Mouse (Mus musculus): Measurements from ENCODE around the gene Akr1a1. TPM values are rescaled to one million over a fixed set of nuclear protein-coding genes. Genes with fewer than 3 reads are reported as not detected.
A peak's percentile ranks its signal among the peaks of the same experiment; 100 is the strongest.
"Not testable (repeated sequence)": the region's sequence is repeated elsewhere in the genome, so short reads cannot be mapped to it uniquely, and the experiment has no call there.

Akr1a1 gene
- polyA plus RNA-seq, 1 experiment, result 550 TPM

DNA sequence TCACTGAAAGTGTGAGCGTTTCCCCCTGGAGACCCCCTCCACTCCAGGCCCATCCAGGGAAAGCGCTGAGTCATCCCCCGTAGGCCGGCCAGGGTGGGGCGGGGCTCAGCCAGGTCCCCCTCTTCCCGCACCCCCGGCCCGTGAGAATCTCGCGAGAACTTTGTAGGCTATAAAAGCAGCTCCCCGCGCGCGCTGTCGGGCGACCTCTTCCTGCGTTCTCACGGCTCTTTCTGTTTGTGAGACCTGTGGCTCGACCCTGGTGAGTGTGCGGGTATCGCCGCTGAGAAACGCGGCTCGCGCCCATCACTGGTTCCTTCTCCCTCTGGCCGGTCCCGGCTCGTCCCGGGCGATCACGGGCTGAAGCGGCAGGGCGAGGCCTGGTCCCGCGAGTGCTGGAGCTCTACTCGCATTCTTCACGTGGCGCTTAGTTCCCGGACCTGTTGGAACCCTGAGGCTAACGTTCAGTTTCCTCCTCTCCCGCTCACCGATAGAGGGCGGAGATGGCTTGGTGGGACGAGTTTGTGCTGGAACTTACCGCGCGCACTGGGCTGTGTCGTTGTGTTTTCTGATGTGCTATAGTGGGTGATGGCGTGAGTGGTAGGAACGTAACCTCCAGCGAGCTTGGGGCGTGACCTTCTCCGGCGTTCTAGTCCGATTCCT is 34.1 kb upstream of the Akr1a1 start, which contains the start of gene Prdx1:
Gene Prdx1 (plus strand): TSS at position 143 of the 660 bp plus-strand sequence.
- peak; percentile 88 to 90 for DNase-seq
- peak within 1 kb of the TSS; percentile 91 for H3K27ac ChIP-seq (ENCODE audit: insufficient read depth, low read length)
- H3K4me3 ChIP-seq (replicated peaks; ENCODE audit: insufficient read depth, low read depth, low read length), result peak within 1 kb of the TSS; percentile 76
- no peaks in the 10 kb centered on the region for H3K27me3 ChIP-seq (ENCODE audit: control insufficient read depth, insufficient read depth, low read length)
- 0 out of 2 replicates have a peak, but pooled peaks cover 2% of the 10 kb centered on the region for H3K4me1 ChIP-seq (ENCODE audit: control insufficient read depth, insufficient read depth, low read length)
- WGBS, result under 1% methylated on average over 56 of the region's 56 CpGs
- peak; percentile 78 for TF ChIP-seq CTCF (IDR thresholded peaks at IDR 0.05; ENCODE audit: borderline replicate concordance, insufficient read depth, low read depth, low read length)
- TF ChIP-seq POLR2A (IDR thresholded peaks at IDR 0.05; ENCODE audit: borderline replicate concordance, insufficient read depth, low read length), result peak; percentile 93

DNA sequence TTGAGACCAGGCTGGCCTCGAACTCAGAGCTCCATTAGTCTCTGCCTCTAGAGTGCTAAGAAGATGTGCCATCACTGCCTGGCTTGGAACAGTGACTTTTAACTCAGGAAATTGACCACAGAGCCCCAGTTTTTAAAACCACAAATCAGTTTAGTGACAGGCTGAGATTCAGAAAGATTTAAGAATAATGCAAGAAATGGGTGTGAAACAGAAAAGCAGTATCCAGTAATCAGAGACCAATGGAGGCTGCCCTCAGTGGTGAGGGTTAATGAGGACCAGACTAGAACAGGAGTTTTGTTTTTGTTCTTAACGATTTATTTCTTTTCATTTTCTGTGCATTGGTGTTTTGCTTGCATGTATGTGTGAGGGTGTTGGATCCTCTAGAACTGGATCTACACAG is 33.2 kb upstream of the Akr1a1 start:
- Histone ChIP-seq H3K27ac (ENCODE audit: insufficient read depth, low read length) (peak overlapping the region; percentile 91), H3K4me1 (ENCODE audit: control insufficient read depth, insufficient read depth, low read length) (0 out of 2 replicates have a peak, but pooled peaks cover 2% of the 10 kb centered on the region), H3K4me3 (replicated peaks; ENCODE audit: insufficient read depth, low read depth, low read length) (peak overlapping the region; percentile 76), H3K27me3 (ENCODE audit: control insufficient read depth, insufficient read depth, low read length) (no peaks in the 10 kb centered on the region)
- TF ChIP-seq POLR2A (IDR thresholded peaks at IDR 0.05; ENCODE audit: borderline replicate concordance, insufficient read depth, low read length), result no peak
- TF ChIP-seq CTCF (IDR thresholded peaks at IDR 0.05; ENCODE audit: borderline replicate concordance, insufficient read depth, low read depth, low read length), result no peak
- DNase-seq, result no peak
- 77% methylated on average over 2 of the region's 2 CpGs for WGBS

- H3K27me3 ChIP-seq (ENCODE audit: control insufficient read depth, insufficient read depth, low read length), result no peaks in the 10 kb centered on the region
- H3K4me1 ChIP-seq (ENCODE audit: control insufficient read depth, insufficient read depth, low read length), result 0 out of 2 replicates have a peak, but pooled peaks cover 2% of the 10 kb centered on the region
- H3K27ac ChIP-seq (ENCODE audit: insufficient read depth, low read length), result no peak overlapping the region
- no peak overlapping the region for H3K4me3 ChIP-seq (replicated peaks; ENCODE audit: insufficient read depth, low read depth, low read length)
- TF ChIP-seq POLR2A (IDR thresholded peaks at IDR 0.05; ENCODE audit: borderline replicate concordance, insufficient read depth, low read length) (no peak), CTCF (IDR thresholded peaks at IDR 0.05; ENCODE audit: borderline replicate concordance, insufficient read depth, low read depth, low read length) (no peak)
- 90% methylated on average over 4 of the region's 4 CpGs for WGBS
- DNase-seq, result no peak
Measured at GRCm38 (mm10) chr4:116683957-116684356, 32.5 kb upstream of the Akr1a1 start.

- H3K4me1 ChIP-seq (ENCODE audit: control insufficient read depth, insufficient read depth, low read length); H3K27ac ChIP-seq (ENCODE audit: insufficient read depth, low read length); H3K27me3 ChIP-seq (ENCODE audit: control insufficient read depth, insufficient read depth, low read length); DNase-seq; H3K4me3 ChIP-seq (replicated peaks; ENCODE audit: insufficient read depth, low read depth, low read length): not testable (repeated sequence)
- WGBS, result 90% methylated on average over 4 of the region's 4 CpGs
Measured at GRCm38 (mm10) chr4:116680521-116680920, 29.0 kb upstream of the Akr1a1 start.

DNA sequence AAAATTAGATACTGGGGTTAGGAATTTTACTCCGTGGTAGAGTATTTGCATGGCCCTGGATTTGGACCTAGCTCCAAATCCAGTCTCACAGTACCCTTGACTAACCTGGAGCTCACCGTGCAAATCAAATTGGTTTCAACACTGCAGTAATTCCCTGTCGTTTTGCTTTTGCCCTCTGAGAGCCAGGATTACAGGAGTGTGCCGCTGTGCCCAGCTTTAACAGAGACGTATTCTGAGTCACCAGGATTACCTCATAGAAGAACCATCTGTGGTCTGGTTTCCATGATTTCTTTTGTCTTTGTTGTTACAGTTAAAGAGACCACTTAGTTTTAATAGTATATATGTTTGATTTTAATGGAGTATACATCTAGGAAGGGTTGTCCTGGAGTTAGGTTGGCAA is 27.7 kb upstream of the Akr1a1 start:
- TF ChIP-seq POLR2A (IDR thresholded peaks at IDR 0.05; ENCODE audit: borderline replicate concordance, insufficient read depth, low read length), result no peak
- no peak for TF ChIP-seq CTCF (IDR thresholded peaks at IDR 0.05; ENCODE audit: borderline replicate concordance, insufficient read depth, low read depth, low read length)

DNA sequence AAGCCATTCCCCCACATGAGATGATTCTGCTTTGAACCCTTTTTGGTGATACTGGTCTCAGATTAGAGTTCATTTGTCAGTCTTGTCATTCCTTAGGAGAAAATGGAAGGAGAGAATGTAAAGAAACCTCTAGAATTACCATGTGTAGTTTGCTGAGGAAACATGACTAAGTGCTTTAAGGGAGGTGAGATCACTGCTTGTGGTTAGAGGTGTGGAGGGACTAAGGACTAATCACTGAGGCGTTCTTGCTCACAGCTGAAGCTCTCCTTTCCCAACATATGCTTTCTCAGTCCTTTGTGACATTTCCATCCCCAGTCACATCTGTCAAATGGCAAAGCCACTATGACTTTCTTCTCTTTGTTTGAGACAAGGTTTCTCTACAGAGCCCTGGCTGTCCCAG is 26.3 kb upstream of the Akr1a1 start:
- DNase-seq, result no peak
- H3K27me3 ChIP-seq (ENCODE audit: control insufficient read depth, insufficient read depth, low read length), result no peaks in the 10 kb centered on the region
- no peak overlapping the region for H3K27ac ChIP-seq (ENCODE audit: insufficient read depth, low read length)
- TF ChIP-seq CTCF (IDR thresholded peaks at IDR 0.05; ENCODE audit: borderline replicate concordance, insufficient read depth, low read depth, low read length), result no peak
- no peak for TF ChIP-seq POLR2A (IDR thresholded peaks at IDR 0.05; ENCODE audit: borderline replicate concordance, insufficient read depth, low read length)
- H3K4me3 ChIP-seq (replicated peaks; ENCODE audit: insufficient read depth, low read depth, low read length), result no peak overlapping the region
- WGBS, result 83% methylated on average over 1 of the region's 1 CpGs
- no peaks in the 10 kb centered on the region for H3K4me1 ChIP-seq (ENCODE audit: control insufficient read depth, insufficient read depth, low read length)

More for the DNA sequence above, 27.7 kb upstream of the Akr1a1 start:
- WGBS, result 52% methylated on average over 5 of the region's 5 CpGs
- Histone ChIP-seq H3K4me3 (replicated peaks; ENCODE audit: insufficient read depth, low read depth, low read length) (no peak overlapping the region), H3K27ac (ENCODE audit: insufficient read depth, low read length) (no peak overlapping the region), H3K4me1 (ENCODE audit: control insufficient read depth, insufficient read depth, low read length) (no peaks in the 10 kb centered on the region), H3K27me3 (ENCODE audit: control insufficient read depth, insufficient read depth, low read length) (no peaks in the 10 kb centered on the region)
- DNase-seq, result no peak

DNA sequence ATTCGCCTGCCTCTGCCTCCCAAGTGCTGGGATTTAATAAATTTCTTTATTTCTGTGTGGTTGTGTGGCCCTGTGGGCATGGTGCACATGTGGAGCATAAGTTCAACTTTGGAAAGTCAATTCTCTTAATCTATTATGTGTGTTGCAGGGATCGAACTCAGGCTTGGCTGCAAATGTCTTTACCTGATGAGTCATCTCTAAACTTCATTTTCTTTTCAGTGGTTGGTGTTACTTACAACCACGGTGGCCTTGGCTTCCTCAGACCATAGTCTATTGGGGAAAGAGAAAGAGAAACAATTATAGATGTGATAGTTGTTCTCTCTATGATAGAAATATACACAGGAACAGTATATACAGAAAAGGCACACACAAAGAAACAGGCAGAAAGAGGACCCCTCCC is 24.5 kb upstream of the Akr1a1 start:
- Histone ChIP-seq H3K4me3 (replicated peaks; ENCODE audit: insufficient read depth, low read depth, low read length) (no peak overlapping the region), H3K4me1 (ENCODE audit: control insufficient read depth, insufficient read depth, low read length) (no peaks in the 10 kb centered on the region), H3K27me3 (ENCODE audit: control insufficient read depth, insufficient read depth, low read length) (no peaks in the 10 kb centered on the region), H3K27ac (ENCODE audit: insufficient read depth, low read length) (no peak overlapping the region)
- TF ChIP-seq CTCF (IDR thresholded peaks at IDR 0.05; ENCODE audit: borderline replicate concordance, insufficient read depth, low read depth, low read length) (no peak), POLR2A (IDR thresholded peaks at IDR 0.05; ENCODE audit: borderline replicate concordance, insufficient read depth, low read length) (no peak)
- WGBS, result 82% methylated on average over 3 of the region's 3 CpGs
- no peak for DNase-seq

- DNase-seq; H3K27me3 ChIP-seq (ENCODE audit: control insufficient read depth, insufficient read depth, low read length); H3K4me3 ChIP-seq (replicated peaks; ENCODE audit: insufficient read depth, low read depth, low read length); H3K4me1 ChIP-seq (ENCODE audit: control insufficient read depth, insufficient read depth, low read length); H3K27ac ChIP-seq (ENCODE audit: insufficient read depth, low read length): not testable (repeated sequence)
- WGBS, result 94% methylated on average over 6 of the region's 6 CpGs
Measured at GRCm38 (mm10) chr4:116674761-116675160, 23.3 kb upstream of the Akr1a1 start.

All from cerebellum, adult 2 months (tissue).